Mouse (Mus musculus) lung, embryonic 15.5 days (tissue): ENCODE data around the gene Thbs4. TPM values are rescaled to one million over a fixed set of nuclear protein-coding genes. Genes with fewer than 3 reads are reported as not detected.
A peak's percentile ranks its signal among the peaks of the same experiment; 100 is the strongest.

Source experiments
- ATAC-seq: fragments of 200-750 bp; cut with Nextera tagmentation; 2 replicates; pipeline ENCODE4 v1.8.0; 2017; ENCODE audit warnings: moderate number of reproducible peaks, borderline replicate concordance; ENCODE audit not compliant: low FRiP score, low TSS enrichment; ENCODE audit errors: extremely low read depth
- H3K27ac ChIP-seq: fragments of 300-500 bp; sonication (generic); 2 replicates; pipeline ENCODE4 v1.5.1; 2015; ENCODE audit warnings: moderate library complexity, mild to moderate bottlenecking, inconsistent platforms
- H3K27me3 ChIP-seq: fragments of 300-500 bp; sonication (generic); 2 replicates; pipeline ENCODE4 v1.6.1; 2015; ENCODE audit warnings: inconsistent platforms
- H3K36me3 ChIP-seq: fragments of 300-500 bp; sonication (generic); 2 replicates; pipeline ENCODE4 v1.6.1; 2015; ENCODE audit warnings: inconsistent platforms
- H3K4me1 ChIP-seq: fragments of 300-500 bp; sonication (generic); 2 replicates; pipeline ENCODE4 v1.6.1; 2015; ENCODE audit warnings: inconsistent platforms
- H3K4me2 ChIP-seq: fragments of 300-500 bp; sonication (generic); 2 replicates; pipeline ENCODE4 v1.6.1; 2015; ENCODE audit warnings: inconsistent platforms, mild to moderate bottlenecking, moderate library complexity
- H3K4me3 ChIP-seq: fragments of 300-500 bp; sonication (generic); 2 replicates; pipeline ENCODE4 v1.5.1; 2015; ENCODE audit warnings: mild to moderate bottlenecking, inconsistent platforms
- H3K9ac ChIP-seq: fragments of 300-500 bp; sonication (generic); 2 replicates; pipeline ENCODE4 v1.6.1; 2015; ENCODE audit warnings: inconsistent platforms
- H3K9me3 ChIP-seq: fragments of 300-500 bp; sonication (generic); 2 replicates; pipeline ENCODE4 v1.6.1; 2016; ENCODE audit warnings: inconsistent platforms
- WGBS: fragments of 180-500 bp; shearing (Covaris S2); methylation state at CpG from one replicate; pipeline ENCODE4 v1.1.7; 2015; 5-methylcytosine and 5-hydroxymethylcytosine counted together
- polyA plus RNA-seq: library from polyadenylated mRNA; unstranded; fragments of >200 nt; fragmentation: Nextera tagmentation; extraction: Ambion mirVana; gene quantifications from 2 replicates; pipeline ENCODE4 v1.2.1, GENCODE M21; 2015

Thbs4 gene
- polyA plus RNA-seq, 1 experiment from 2014 or later, result 4.4 TPM

GRCm38 (mm10) chr13:92736516-92737300, 57.9 kb downstream of the Thbs4 start:
- Histone ChIP-seq H3K27me3 (no peaks in the 10 kb centered on the region), H3K27ac (no peak overlapping the region), H3K36me3 (no peaks in the 10 kb centered on the region), H3K4me2 (no peak overlapping the region), H3K9ac (no peak overlapping the region), H3K4me1 (peaks cover 15% of the 10 kb centered on the region), H3K9me3 (no peaks in the 10 kb centered on the region), H3K4me3 (no peak overlapping the region)
- peak; percentile 19; the same call in 1 of the 2 replicates for ATAC-seq
- WGBS, result 41% methylated on average over 11 of the region's 11 CpGs

DNA sequence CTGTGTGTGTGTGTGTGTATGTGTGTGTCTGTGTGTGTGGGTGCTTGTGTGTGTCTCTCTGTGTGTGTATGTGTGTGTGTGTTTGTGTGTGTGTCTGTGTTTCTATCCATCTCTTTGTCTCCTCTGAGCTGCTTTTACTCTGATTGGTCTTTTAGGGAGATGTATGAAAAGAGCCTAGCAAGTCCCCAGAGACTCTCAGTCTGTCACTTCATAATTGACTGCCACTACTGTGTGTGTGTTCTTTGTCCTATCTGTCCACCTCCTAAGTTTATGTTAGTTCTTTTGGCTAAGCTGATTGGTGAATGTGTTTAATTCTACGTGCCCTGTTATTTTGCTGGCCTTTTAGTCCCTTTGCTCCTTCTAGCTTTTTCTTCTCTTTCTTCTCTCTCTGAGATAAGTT, 58.9 kb downstream of the Thbs4 start:
- Histone ChIP-seq H3K9ac (no peak overlapping the region), H3K36me3 (no peaks in the 10 kb centered on the region), H3K9me3 (no peaks in the 10 kb centered on the region), H3K4me2 (no peak overlapping the region), H3K27me3 (no peaks in the 10 kb centered on the region), H3K4me3 (no peak overlapping the region), H3K4me1 (peaks cover 15% of the 10 kb centered on the region), H3K27ac (no peak overlapping the region)
- 63% methylated on average over 1 of the region's 1 CpGs for WGBS
- no peak for ATAC-seq

DNA sequence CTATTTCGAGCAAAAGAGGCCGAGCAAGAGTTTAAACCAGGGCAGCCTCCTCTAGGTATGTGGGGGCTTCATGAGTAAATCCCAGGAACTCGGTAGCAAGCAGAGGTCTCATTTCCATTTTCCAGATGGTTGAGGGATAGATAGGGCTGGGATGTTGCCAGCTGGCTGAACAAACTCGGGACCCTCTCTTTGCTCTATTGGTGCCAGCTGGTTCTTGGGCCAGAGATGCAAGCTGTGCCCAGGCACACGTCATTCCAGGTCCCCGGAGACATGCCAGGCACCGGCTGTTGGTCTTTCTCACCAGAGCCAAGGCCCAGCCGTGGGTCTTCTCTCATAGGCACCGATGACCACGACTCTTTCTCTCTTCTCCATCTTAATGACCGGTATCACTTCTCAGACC, 60.9 kb downstream of the Thbs4 start:
- no peaks in the 10 kb centered on the region for H3K36me3 ChIP-seq
- no peak overlapping the region for H3K9ac ChIP-seq
- H3K9me3 ChIP-seq, result no peaks in the 10 kb centered on the region
- H3K4me2 ChIP-seq, result no peak overlapping the region
- H3K4me1 ChIP-seq, result peaks cover 15% of the 10 kb centered on the region
- H3K4me3 ChIP-seq, result no peak overlapping the region
- H3K27ac ChIP-seq, result no peak overlapping the region
- no peaks in the 10 kb centered on the region for H3K27me3 ChIP-seq
- 78% methylated on average over 11 of the region's 11 CpGs for WGBS
- ATAC-seq, result no peak

GRCm38 (mm10) chr13:92733252-92733651, 61.4 kb downstream of the Thbs4 start:
- Histone ChIP-seq H3K4me2 (no peak overlapping the region), H3K27me3 (no peaks in the 10 kb centered on the region), H3K27ac (no peak overlapping the region), H3K9ac (no peak overlapping the region), H3K9me3 (no peaks in the 10 kb centered on the region), H3K36me3 (no peaks in the 10 kb centered on the region), H3K4me3 (no peak overlapping the region), H3K4me1 (peaks cover 15% of the 10 kb centered on the region)
- 0 out of 2 replicates have a peak, but pooled peaks have one; percentile 20 for ATAC-seq
- WGBS, result 37% methylated on average over 9 of the region's 9 CpGs

DNA sequence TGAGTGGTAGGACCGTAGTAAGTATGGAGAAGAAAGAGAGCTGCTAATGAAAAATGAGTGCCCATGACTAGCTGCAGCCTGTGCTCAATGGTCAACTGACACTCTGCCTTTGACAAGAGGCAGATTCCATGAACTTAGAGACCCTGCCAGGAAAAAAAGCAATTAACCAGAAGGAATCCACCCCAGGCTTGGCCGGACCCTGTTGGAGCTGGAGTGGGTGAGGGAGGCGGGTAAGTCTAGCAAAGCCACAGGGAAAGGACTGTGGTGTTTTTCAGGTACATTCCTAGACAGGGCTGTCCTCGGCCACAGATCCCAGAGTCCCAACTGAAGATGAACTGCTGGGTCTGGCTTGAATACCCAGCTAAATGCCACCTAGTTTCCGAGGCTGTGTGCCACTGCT, 61.8 kb downstream of the Thbs4 start:
- H3K27me3 ChIP-seq, result no peaks in the 10 kb centered on the region
- ATAC-seq, result peak; percentile 12; the same call in 1 of the 2 replicates
- peaks cover 15% of the 10 kb centered on the region for H3K4me1 ChIP-seq

DNA sequence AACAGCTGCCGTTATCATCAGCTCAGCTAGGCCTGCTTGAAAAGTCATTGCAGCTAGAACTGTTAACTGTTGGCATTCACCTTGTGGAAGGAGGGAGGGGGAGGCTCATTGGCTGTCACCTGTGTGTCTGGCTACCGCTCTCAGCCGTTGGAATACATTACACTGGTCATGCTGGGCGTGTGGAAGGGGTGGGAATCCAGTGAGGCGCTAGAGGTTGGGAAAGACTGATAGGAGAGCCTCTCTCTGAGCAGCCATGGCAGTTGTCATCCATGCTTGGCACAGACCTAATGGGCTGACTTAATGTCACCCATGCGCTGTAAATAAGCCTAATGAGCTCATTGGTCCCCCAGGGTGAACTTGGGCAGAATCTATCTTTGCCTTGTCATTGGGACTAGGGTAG, 62.8 kb downstream of the Thbs4 start:
- no peaks in the 10 kb centered on the region for H3K27me3 ChIP-seq
- no peak overlapping the region for H3K27ac ChIP-seq
- H3K9ac ChIP-seq, result no peak overlapping the region
- H3K36me3 ChIP-seq, result no peaks in the 10 kb centered on the region
- H3K4me2 ChIP-seq, result no peak overlapping the region
- peaks cover 13% of the 10 kb centered on the region for H3K4me1 ChIP-seq
- no peaks in the 10 kb centered on the region for H3K9me3 ChIP-seq
- H3K4me3 ChIP-seq, result no peak overlapping the region
- WGBS, result 73% methylated on average over 6 of the region's 6 CpGs
- ATAC-seq, result no peak

More for the DNA sequence above, 61.8 kb downstream of the Thbs4 start:
- Histone ChIP-seq H3K9ac (no peak overlapping the region), H3K27ac (no peak overlapping the region), H3K36me3 (no peaks in the 10 kb centered on the region), H3K9me3 (no peaks in the 10 kb centered on the region), H3K4me2 (no peak overlapping the region), H3K4me3 (no peak overlapping the region)
- WGBS, result 65% methylated on average over 5 of the region's 5 CpGs

GRCm38 (mm10) chr13:92729811-92730210, 64.8 kb downstream of the Thbs4 start:
- H3K9ac ChIP-seq, result no peak overlapping the region
- H3K27ac ChIP-seq, result no peak overlapping the region
- 39% methylated on average over 13 of the region's 13 CpGs for WGBS
- no peak overlapping the region for H3K4me2 ChIP-seq
- peaks cover 11% of the 10 kb centered on the region for H3K4me1 ChIP-seq
- no peaks in the 10 kb centered on the region for H3K27me3 ChIP-seq
- no peak overlapping the region for H3K4me3 ChIP-seq
- H3K9me3 ChIP-seq, result no peaks in the 10 kb centered on the region
- no peak for ATAC-seq
- H3K36me3 ChIP-seq, result no peaks in the 10 kb centered on the region

DNA sequence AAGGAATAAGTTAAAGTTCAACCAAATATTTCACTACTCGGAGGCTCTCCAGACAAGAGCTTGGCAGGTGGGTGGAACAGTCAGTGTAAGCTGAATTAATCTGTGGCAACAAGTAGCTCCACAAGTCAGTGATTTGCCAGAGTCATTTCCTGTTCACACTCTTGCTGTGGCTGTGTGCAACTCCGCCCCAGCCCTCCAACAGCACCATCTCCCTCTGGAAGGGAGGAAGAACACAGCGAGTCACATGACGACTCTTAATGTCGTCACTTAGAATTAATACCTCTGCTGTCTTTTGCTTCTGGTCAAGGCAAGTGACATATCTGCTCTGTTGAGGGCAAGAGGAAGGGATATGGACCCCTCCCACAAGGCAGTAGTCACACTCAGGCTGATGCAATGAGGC, 72.2 kb downstream of the Thbs4 start:
- Histone ChIP-seq H3K4me1 (no peaks in the 10 kb centered on the region), H3K4me2 (no peak overlapping the region), H3K9ac (no peak overlapping the region), H3K27me3 (no peaks in the 10 kb centered on the region), H3K4me3 (no peak overlapping the region), H3K9me3 (no peaks in the 10 kb centered on the region), H3K27ac (no peak overlapping the region), H3K36me3 (no peaks in the 10 kb centered on the region)
- ATAC-seq, result peak; percentile 72; the same call in 1 of the 2 replicates
- 49% methylated on average over 5 of the region's 5 CpGs for WGBS

GRCm38 (mm10) chr13:92721006-92721405, 73.6 kb downstream of the Thbs4 start:
- Histone ChIP-seq H3K27ac (no peak overlapping the region), H3K27me3 (no peaks in the 10 kb centered on the region), H3K36me3 (no peaks in the 10 kb centered on the region), H3K4me2 (no peak overlapping the region), H3K9ac (no peak overlapping the region), H3K4me3 (no peak overlapping the region), H3K9me3 (no peaks in the 10 kb centered on the region), H3K4me1 (no peaks in the 10 kb centered on the region)
- WGBS, result 54% methylated on average over 4 of the region's 4 CpGs
- no peak for ATAC-seq

GRCm38 (mm10) chr13:92717851-92718665, 76.6 kb downstream of the Thbs4 start:
- no peak overlapping the region for H3K4me2 ChIP-seq
- no peaks in the 10 kb centered on the region for H3K4me1 ChIP-seq
- 83% methylated on average over 3 of the region's 3 CpGs for WGBS
- H3K4me3 ChIP-seq, result no peak overlapping the region
- H3K9ac ChIP-seq, result no peak overlapping the region
- no peaks in the 10 kb centered on the region for H3K36me3 ChIP-seq
- no peak overlapping the region for H3K27ac ChIP-seq
- no peaks in the 10 kb centered on the region for H3K9me3 ChIP-seq
- H3K27me3 ChIP-seq, result no peaks in the 10 kb centered on the region
- ATAC-seq, result no peak

DNA sequence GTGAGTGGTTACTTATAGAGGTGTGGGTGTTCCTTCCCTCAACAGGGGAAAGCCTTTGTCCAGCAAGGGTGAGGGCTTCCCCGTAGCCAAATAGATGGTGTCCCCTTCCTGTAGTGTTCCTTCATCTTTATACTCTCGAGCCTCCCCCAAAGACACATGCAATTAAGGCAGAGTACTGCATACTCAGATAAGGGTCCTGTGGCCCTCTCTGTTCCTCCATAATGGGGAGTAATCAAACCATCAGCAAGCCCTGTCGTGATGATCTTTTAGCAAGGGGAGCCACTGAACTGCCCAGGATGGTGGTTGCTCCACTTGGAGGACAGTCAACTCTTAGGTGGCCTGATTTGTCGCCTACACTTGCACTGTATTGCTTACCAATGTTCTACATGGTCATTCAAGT, 82.0 kb downstream of the Thbs4 start:
- H3K4me3 ChIP-seq, result no peak overlapping the region
- no peak overlapping the region for H3K27ac ChIP-seq
- no peak for ATAC-seq
- H3K36me3 ChIP-seq, result peaks cover 16% of the 10 kb centered on the region
- H3K9ac ChIP-seq, result no peak overlapping the region
- no peaks in the 10 kb centered on the region for H3K9me3 ChIP-seq
- WGBS, result 81% methylated on average over 4 of the region's 4 CpGs
- no peak overlapping the region for H3K4me2 ChIP-seq
- H3K4me1 ChIP-seq, result no peaks in the 10 kb centered on the region
- H3K27me3 ChIP-seq, result no peaks in the 10 kb centered on the region

DNA sequence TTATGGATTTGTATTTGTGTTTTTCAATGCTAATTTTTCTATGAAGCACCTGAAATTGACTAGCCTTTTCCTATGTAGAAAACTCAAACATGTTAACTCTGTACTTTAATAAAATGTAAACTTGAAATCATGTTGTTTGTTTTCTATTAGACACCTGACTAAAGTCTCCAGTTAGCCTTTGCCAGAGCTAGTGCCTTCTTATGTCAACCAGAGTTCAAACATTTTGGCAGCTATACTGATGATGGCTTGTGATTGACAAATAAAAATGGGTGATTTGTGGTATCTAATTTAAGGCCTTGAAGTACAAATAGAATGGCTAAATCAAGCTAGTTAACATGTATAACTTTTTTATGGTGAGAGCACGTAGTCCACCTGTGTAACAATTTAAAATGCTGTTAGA, 82.8 kb downstream of the Thbs4 start:
- peaks cover 2% of the 10 kb centered on the region; the same call in 1 of the 2 replicates for H3K4me1 ChIP-seq

More for the DNA sequence above, 82.8 kb downstream of the Thbs4 start:
- 98% methylated on average over 1 of the region's 1 CpGs for WGBS
- Histone ChIP-seq H3K27me3 (no peaks in the 10 kb centered on the region), H3K9ac (no peak overlapping the region), H3K36me3 (peaks cover 16% of the 10 kb centered on the region), H3K4me3 (no peak overlapping the region), H3K27ac (no peak overlapping the region), H3K9me3 (no peaks in the 10 kb centered on the region), H3K4me2 (no peak overlapping the region)
- no peak for ATAC-seq
